Mouse (Mus musculus) limb, embryonic 12.5 days (tissue): ENCODE measurements around the gene Zfhx3. TPM values are rescaled to one million over a fixed set of nuclear protein-coding genes. Genes with fewer than 3 reads are reported as not detected.

Source experiments
- ATAC-seq: fragments of 200-750 bp; cut with Nextera tagmentation; 2 replicates; pipeline ENCODE4 v1.8.0; 2017; ENCODE audit warnings: low read depth, moderate TSS enrichment; ENCODE audit not compliant: insufficient number of reproducible peaks, insufficient read depth, low FRiP score, low TSS enrichment
- H3K27ac ChIP-seq: fragments of 300-500 bp; sonication (generic); 2 replicates; pipeline ENCODE4 v1.5.1; 2016; ENCODE audit warnings: mild to moderate bottlenecking, moderate library complexity
- H3K27me3 ChIP-seq: fragments of 300-500 bp; sonication (generic); 2 replicates; pipeline ENCODE4 v1.6.1; 2016; ENCODE audit warnings: mild to moderate bottlenecking, moderate library complexity
- H3K36me3 ChIP-seq: fragments of 300-500 bp; sonication (generic); 2 replicates; pipeline ENCODE4 v1.6.1; 2016; ENCODE audit warnings: mild to moderate bottlenecking, moderate library complexity
- H3K4me1 ChIP-seq: fragments of 300-500 bp; sonication (generic); replicated peaks from 2 replicates; pipeline ENCODE4 v1.6.1; 2016
- H3K4me2 ChIP-seq: fragments of 300-500 bp; sonication (generic); 2 replicates; pipeline ENCODE4 v1.6.1; 2016; ENCODE audit warnings: mild to moderate bottlenecking, moderate library complexity
- H3K4me3 ChIP-seq: fragments of 300-500 bp; sonication (generic); replicated peaks from 2 replicates; pipeline ENCODE4 v1.5.1; 2016; ENCODE audit warnings: mild to moderate bottlenecking
- H3K9ac ChIP-seq: fragments of 300-500 bp; sonication (generic); replicated peaks from 2 replicates; pipeline ENCODE4 v1.6.1; 2016; ENCODE audit warnings: mild to moderate bottlenecking, moderate library complexity
- H3K9me3 ChIP-seq: fragments of 300-500 bp; sonication (generic); 2 replicates; pipeline ENCODE4 v1.6.1; 2016; ENCODE audit warnings: mild to moderate bottlenecking, moderate library complexity
- WGBS: fragments of 180-500 bp; shearing (Covaris S2); methylation state at CpG from one replicate; pipeline ENCODE4 v1.1.7; 2016; 5-methylcytosine and 5-hydroxymethylcytosine counted together
- polyA plus RNA-seq: library from polyadenylated mRNA; unstranded; fragments of >200 nt; fragmentation: Nextera tagmentation; extraction: Ambion mirVana; gene quantifications from 2 replicates; pipeline ENCODE4 v1.2.1, GENCODE M21; 2016

Zfhx3 gene
- polyA plus RNA-seq, 1 experiment from 2014 or later: 53.0 TPM

DNA sequence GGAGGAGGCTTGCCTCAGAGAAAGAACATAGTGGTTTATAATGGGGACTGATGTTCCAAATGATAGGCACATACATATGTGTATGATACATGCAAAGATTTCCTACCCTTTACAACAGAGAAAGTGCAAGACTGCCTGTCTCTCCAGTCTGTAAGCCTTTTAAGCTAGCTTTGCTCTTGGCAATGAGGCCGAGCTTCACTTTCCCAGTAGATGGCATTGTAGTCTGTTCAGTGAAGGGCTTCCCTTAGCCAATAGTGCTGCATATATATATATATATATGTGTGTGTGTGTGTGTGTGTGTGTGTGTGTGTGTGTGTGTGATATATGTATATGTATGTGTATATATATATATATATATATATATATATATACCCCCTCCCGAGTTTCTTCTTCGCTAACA, 13.4 kb downstream of the Zfhx3 start:
- WGBS: 63% methylated on average over 3 of the region's 3 CpGs
- Histone ChIP-seq H3K4me1 (peaks cover 45% of the 10 kb centered on the region), H3K4me2 (no peak overlapping the region), H3K4me3 (no peak overlapping the region), H3K27ac (no peak overlapping the region), H3K9me3 (no peaks in the 10 kb centered on the region), H3K9ac (no peak overlapping the region), H3K36me3 (no peaks in the 10 kb centered on the region), H3K27me3 (no peaks in the 10 kb centered on the region)
- ATAC-seq: no peak

- no peak overlapping the region for H3K9ac ChIP-seq
- H3K4me2 ChIP-seq: no peak overlapping the region
- H3K4me1 ChIP-seq: peaks cover 31% of the 10 kb centered on the region
- no peak overlapping the region for H3K4me3 ChIP-seq
- 81% methylated on average over 8 of the region's 8 CpGs for WGBS
- H3K27ac ChIP-seq: no peak overlapping the region
- ATAC-seq: no peak
- H3K9me3 ChIP-seq: no peaks in the 10 kb centered on the region
- no peaks in the 10 kb centered on the region for H3K27me3 ChIP-seq
- no peaks in the 10 kb centered on the region for H3K36me3 ChIP-seq
These were observed 15.1 kb downstream of the Zfhx3 start for GRCm38 (mm10) chr8:107957566-107957965.

DNA sequence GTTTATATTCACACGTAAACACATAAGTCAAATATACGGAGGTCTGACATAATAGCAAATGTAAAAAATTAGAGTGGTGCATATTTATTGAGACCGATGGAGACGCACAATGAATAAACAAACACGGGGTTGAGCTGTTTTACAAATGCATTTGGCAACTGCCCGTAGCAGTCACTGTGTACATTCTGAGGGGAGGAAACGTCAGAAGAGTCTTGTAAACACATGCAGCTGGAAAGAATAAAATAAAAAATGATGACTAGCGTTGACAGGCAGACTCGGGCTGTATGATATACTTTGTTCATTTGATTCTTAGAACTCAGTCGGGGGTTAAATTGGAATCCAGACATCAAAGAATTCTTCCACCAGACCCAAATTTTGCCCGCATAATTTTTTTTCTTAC, 18.0 kb downstream of the Zfhx3 start:
- H3K27ac ChIP-seq: 0 out of 2 replicates have a peak overlapping the region, but pooled peaks have one; percentile 51
- H3K4me3 ChIP-seq: no peak overlapping the region
- no peaks in the 10 kb centered on the region for H3K9me3 ChIP-seq
- H3K4me2 ChIP-seq: peak overlapping the region; percentile 16
- WGBS: 21% methylated on average over 11 of the region's 11 CpGs
- H3K36me3 ChIP-seq: no peaks in the 10 kb centered on the region
- H3K9ac ChIP-seq: no peak overlapping the region
- H3K27me3 ChIP-seq: no peaks in the 10 kb centered on the region
- peaks cover 22% of the 10 kb centered on the region for H3K4me1 ChIP-seq
- ATAC-seq: no peak

DNA sequence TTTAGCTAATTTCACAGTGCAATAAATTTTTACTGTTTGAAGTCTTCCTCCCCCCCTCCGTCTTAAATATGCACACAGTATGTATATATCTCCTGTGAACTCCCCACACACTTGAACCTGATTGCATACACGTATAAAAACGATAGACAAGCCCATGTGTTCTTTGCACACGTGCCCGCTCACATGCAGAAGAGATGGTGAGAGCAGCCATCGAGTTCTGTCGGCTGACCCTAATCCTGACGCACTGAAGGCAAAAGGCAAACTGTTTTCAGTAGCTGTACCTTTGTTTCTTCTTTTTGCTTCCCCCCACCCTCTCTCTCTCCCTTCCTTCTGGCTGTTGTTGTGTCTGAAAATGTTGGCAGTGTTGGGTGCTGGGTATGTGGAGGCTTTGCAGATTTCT, 18.4 kb downstream of the Zfhx3 start:
- Histone ChIP-seq H3K4me3 (no peak overlapping the region), H3K36me3 (no peaks in the 10 kb centered on the region), H3K9me3 (no peaks in the 10 kb centered on the region), H3K4me1 (peaks cover 22% of the 10 kb centered on the region), H3K27ac (peak overlapping the region; percentile 62), H3K27me3 (no peaks in the 10 kb centered on the region), H3K4me2 (peak overlapping the region; percentile 16), H3K9ac (no peak overlapping the region)
- ATAC-seq: no peak
- WGBS: 28% methylated on average over 8 of the region's 8 CpGs

DNA sequence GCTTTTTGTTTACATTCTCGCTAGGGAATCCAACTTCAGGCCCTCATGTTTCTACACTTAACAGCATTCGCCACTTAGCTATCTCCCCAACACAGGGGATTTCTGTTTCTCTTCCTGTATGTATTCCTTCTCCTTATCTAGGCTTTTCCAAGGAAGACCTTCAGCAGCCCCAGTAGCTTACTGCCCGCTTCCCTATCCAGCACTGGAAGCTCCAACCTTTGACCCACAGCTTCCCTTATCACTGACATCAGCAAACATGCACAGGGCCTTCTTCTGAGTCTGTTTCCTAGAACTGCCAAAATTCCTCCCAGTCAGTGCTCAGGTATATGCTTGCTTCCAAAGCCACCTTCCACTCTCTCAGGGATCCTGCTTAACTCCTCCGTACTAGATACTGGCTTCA, 29.8 kb downstream of the Zfhx3 start:
- WGBS: 84% methylated on average over 4 of the region's 4 CpGs
- H3K4me1 ChIP-seq: peaks cover 22% of the 10 kb centered on the region
- no peak overlapping the region for H3K4me3 ChIP-seq
- no peaks in the 10 kb centered on the region for H3K9me3 ChIP-seq
- no peak for ATAC-seq
- H3K36me3 ChIP-seq: no peaks in the 10 kb centered on the region
- H3K27me3 ChIP-seq: peaks cover 11% of the 10 kb centered on the region
- no peak overlapping the region for H3K27ac ChIP-seq
- no peak overlapping the region for H3K9ac ChIP-seq
- no peak overlapping the region for H3K4me2 ChIP-seq

DNA sequence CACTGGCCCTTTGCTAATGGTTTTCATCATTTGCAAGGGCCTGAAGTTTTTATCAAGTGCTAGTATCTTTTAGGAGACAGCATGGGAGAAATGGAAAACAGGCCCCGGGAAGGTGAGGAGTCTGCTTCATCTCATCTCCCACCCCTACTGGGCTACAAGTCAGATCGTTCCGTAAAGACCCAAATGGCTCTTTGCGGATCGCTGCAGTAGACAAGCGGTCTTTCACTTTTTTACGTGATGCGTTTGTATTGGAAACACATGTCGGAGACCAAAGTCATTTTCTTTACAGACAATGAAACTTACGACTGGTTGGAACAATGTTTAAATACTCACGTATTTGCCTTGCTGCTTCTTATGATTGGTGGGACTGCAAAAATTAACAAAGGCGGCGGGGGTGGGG, 32.0 kb downstream of the Zfhx3 start:
- Histone ChIP-seq H3K4me2 (no peak overlapping the region), H3K9me3 (no peaks in the 10 kb centered on the region), H3K4me3 (no peak overlapping the region), H3K27ac (0 out of 2 replicates have a peak overlapping the region, but pooled peaks have one; percentile 47), H3K36me3 (no peaks in the 10 kb centered on the region), H3K9ac (no peak overlapping the region), H3K4me1 (peaks cover 25% of the 10 kb centered on the region), H3K27me3 (peaks cover 11% of the 10 kb centered on the region)
- WGBS: 25% methylated on average over 13 of the region's 13 CpGs
- ATAC-seq: no peak

- no peak overlapping the region for H3K4me3 ChIP-seq
- WGBS: 68% methylated on average over 1 of the region's 1 CpGs
- ATAC-seq: no peak
These were observed 35.8 kb downstream of the Zfhx3 start for GRCm38 (mm10) chr8:107978247-107978646.

DNA sequence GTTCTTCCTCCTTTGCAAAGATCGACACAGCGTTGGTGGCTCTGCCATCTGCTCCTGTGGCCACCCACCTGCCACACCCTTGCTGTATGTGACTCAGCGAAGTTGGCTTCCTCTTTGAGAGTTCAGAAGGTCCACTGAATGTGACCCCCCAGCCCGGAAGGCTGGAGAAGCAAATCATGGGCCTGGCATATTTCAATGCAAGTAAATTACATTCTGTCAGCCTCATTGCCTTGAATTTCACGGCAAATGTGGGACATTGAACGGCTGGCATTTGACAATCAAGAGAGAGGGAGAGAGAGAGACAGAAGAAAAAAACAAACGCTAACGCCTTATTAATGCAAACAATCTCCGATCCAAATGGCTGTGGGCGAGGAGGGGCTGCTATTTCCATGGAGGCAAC, 38.2 kb downstream of the Zfhx3 start:
- Histone ChIP-seq H3K9me3 (no peaks in the 10 kb centered on the region), H3K27ac (no peak overlapping the region), H3K27me3 (peaks cover 11% of the 10 kb centered on the region), H3K4me3 (no peak overlapping the region), H3K36me3 (no peaks in the 10 kb centered on the region), H3K4me2 (no peak overlapping the region), H3K4me1 (peaks cover 16% of the 10 kb centered on the region; the same call in 1 of the 2 replicates), H3K9ac (no peak overlapping the region)
- 50% methylated on average over 10 of the region's 10 CpGs for WGBS
- ATAC-seq: no peak

More at GRCm38 (mm10) chr8:107978247-107978646, 35.8 kb downstream of the Zfhx3 start:
- H3K27me3 ChIP-seq: peaks cover 11% of the 10 kb centered on the region
- no peak overlapping the region for H3K9ac ChIP-seq
- H3K27ac ChIP-seq: no peak overlapping the region
- H3K36me3 ChIP-seq: no peaks in the 10 kb centered on the region
- no peaks in the 10 kb centered on the region for H3K9me3 ChIP-seq
- no peak overlapping the region for H3K4me2 ChIP-seq
- H3K4me1 ChIP-seq: peaks cover 35% of the 10 kb centered on the region

- ATAC-seq: no peak
- no peaks in the 10 kb centered on the region for H3K9me3 ChIP-seq
- H3K4me3 ChIP-seq: no peak overlapping the region
- H3K36me3 ChIP-seq: no peaks in the 10 kb centered on the region
- 58% methylated on average over 15 of the region's 15 CpGs for WGBS
- H3K27me3 ChIP-seq: no peaks in the 10 kb centered on the region
- no peak overlapping the region for H3K9ac ChIP-seq
- H3K27ac ChIP-seq: no peak overlapping the region
- peaks cover 3% of the 10 kb centered on the region; the same call in 1 of the 2 replicates for H3K4me1 ChIP-seq
- no peak overlapping the region; the same call in 1 of the 2 replicates for H3K4me2 ChIP-seq
These were observed 44.2 kb downstream of the Zfhx3 start for GRCm38 (mm10) chr8:107986629-107987028.

- H3K4me2 ChIP-seq: no peak overlapping the region
- H3K4me3 ChIP-seq: no peak overlapping the region
- no peaks in the 10 kb centered on the region for H3K9me3 ChIP-seq
- H3K4me1 ChIP-seq: no peaks in the 10 kb centered on the region
- WGBS: 95% methylated on average over 10 of the region's 10 CpGs
- no peak overlapping the region for H3K9ac ChIP-seq
- no peaks in the 10 kb centered on the region for H3K27me3 ChIP-seq
- no peak overlapping the region for H3K27ac ChIP-seq
- no peak for ATAC-seq
- no peaks in the 10 kb centered on the region for H3K36me3 ChIP-seq
These were observed 56.4 kb downstream of the Zfhx3 start for GRCm38 (mm10) chr8:107998874-107999273.

DNA sequence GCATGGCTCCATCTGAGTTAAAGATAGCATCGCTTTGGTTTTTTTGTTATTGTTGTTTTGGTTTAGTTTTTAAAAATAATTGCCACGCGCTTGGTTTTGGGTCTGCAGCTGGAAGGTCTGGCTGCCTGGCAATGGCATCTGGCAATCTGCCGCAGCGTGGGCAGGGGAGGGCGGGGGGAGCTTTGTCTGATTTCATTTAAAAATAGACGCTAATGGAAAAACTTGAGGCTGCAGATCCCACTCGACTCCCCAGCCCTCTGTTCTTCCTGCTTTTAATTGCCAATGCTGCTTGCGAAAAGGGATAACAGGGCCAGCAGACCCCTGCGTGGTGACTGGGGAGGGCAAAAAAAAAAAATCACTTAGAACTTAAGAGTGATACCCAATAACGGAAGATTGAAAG, 69.1 kb downstream of the Zfhx3 start:
- Histone ChIP-seq H3K4me2 (no peak overlapping the region), H3K9me3 (no peaks in the 10 kb centered on the region), H3K36me3 (no peaks in the 10 kb centered on the region), H3K27me3 (no peaks in the 10 kb centered on the region), H3K4me3 (no peak overlapping the region), H3K27ac (peak overlapping the region; percentile 79), H3K4me1 (peaks cover 48% of the 10 kb centered on the region), H3K9ac (no peak overlapping the region)
- WGBS: 36% methylated on average over 11 of the region's 11 CpGs
- no peak for ATAC-seq

DNA sequence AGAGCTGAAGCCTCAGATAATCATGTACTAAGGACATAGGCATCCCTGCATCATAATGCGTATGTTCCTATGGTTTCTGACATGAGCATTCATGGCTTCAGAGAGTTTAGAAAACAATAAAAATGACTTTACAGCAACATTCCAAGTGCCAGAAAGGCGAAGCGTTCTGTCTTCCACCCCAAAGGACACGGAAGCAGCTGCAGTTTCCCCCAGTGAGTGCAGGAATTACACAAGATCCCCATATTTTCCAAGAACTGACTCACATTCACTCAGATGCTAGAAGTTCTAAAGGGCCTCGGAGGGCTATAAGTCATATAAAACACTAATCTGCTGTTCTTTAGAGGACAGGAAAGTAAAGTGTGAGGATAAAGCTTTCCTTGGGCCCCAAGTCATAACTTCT, 75.3 kb downstream of the Zfhx3 start:
- H3K4me2 ChIP-seq: no peak overlapping the region
- H3K27ac ChIP-seq: peak overlapping the region; percentile 31; the same call in 1 of the 2 replicates
- no peaks in the 10 kb centered on the region; the same call in 1 of the 2 replicates for H3K27me3 ChIP-seq
- H3K36me3 ChIP-seq: no peaks in the 10 kb centered on the region
- H3K9me3 ChIP-seq: no peaks in the 10 kb centered on the region
- 56% methylated on average over 5 of the region's 5 CpGs for WGBS
- H3K4me3 ChIP-seq: no peak overlapping the region
- H3K4me1 ChIP-seq: peaks cover 58% of the 10 kb centered on the region
- H3K9ac ChIP-seq: no peak overlapping the region
- no peak for ATAC-seq
